Mouse (Mus musculus): Measurements from ENCODE around the gene Cybc1. TPM values are rescaled to one million over a fixed set of nuclear protein-coding genes. Genes with fewer than 3 reads are reported as not detected.

Gene Cybc1
- polyA plus RNA-seq, 1 experiment from 2014 or later: 35.7 TPM

Other genes with a start within 250 kb of the Cybc1 start
- 126 and 130 TPM in 2 replicates for gene Csnk1d, start 238.0 kb downstream of the Cybc1 start, polyA plus RNA-seq (2015; fragmentation: Nextera tagmentation; extraction: Ambion mirVana)
- 5.2 TPM in 1 of 2 replicates, not detected in the other for gene Cd7, start 189.9 kb downstream of the Cybc1 start, polyA plus RNA-seq (2015; fragmentation: Nextera tagmentation; extraction: Ambion mirVana)
- gene Sectm1b, start 165.8 kb downstream of the Cybc1 start, polyA plus RNA-seq (2015; fragmentation: Nextera tagmentation; extraction: Ambion mirVana): not detected in 2 replicates
- 0.98 TPM in 1 of 2 replicates, not detected in the other for gene Sectm1a, start 148.1 kb downstream of the Cybc1 start, polyA plus RNA-seq (2015; fragmentation: Nextera tagmentation; extraction: Ambion mirVana)
- not detected in 2 replicates for gene Tex19.2, start 110.6 kb downstream of the Cybc1 start, polyA plus RNA-seq (2015; fragmentation: Nextera tagmentation; extraction: Ambion mirVana)
- not detected in 2 replicates for gene Tex19.1, start 83.2 kb downstream of the Cybc1 start, polyA plus RNA-seq (2015; fragmentation: Nextera tagmentation; extraction: Ambion mirVana)
- 0.46 and 0.47 TPM in 2 replicates for gene Uts2r, start 69.1 kb downstream of the Cybc1 start, polyA plus RNA-seq (2015; fragmentation: Nextera tagmentation; extraction: Ambion mirVana)
- 28.9 and 35.1 TPM in 2 replicates for gene Hexdc, start 24.9 kb downstream of the Cybc1 start, polyA plus RNA-seq (2015; fragmentation: Nextera tagmentation; extraction: Ambion mirVana)
- 26.8 and 31.7 TPM in 2 replicates for gene Ogfod3, start 24.6 kb downstream of the Cybc1 start, polyA plus RNA-seq (2015; fragmentation: Nextera tagmentation; extraction: Ambion mirVana)
- 85.9 and 99.1 TPM in 2 replicates for gene Narf, start 7.9 kb upstream of the Cybc1 start, polyA plus RNA-seq (2015; fragmentation: Nextera tagmentation; extraction: Ambion mirVana)
- 11.4 and 12.8 TPM in 2 replicates for gene Foxk2, start 30.7 kb upstream of the Cybc1 start, polyA plus RNA-seq (2015; fragmentation: Nextera tagmentation; extraction: Ambion mirVana)
- gene Wdr45b, start 125.1 kb upstream of the Cybc1 start, polyA plus RNA-seq (2015; fragmentation: Nextera tagmentation; extraction: Ambion mirVana): 84.2 and 86.4 TPM in 2 replicates
- gene Rab40b, start 158.9 kb upstream of the Cybc1 start, polyA plus RNA-seq (2015; fragmentation: Nextera tagmentation; extraction: Ambion mirVana): 15.5 and 18.4 TPM in 2 replicates
- 9.7 and 9.9 TPM in 2 replicates for gene Fn3krp, start 192.1 kb upstream of the Cybc1 start, polyA plus RNA-seq (2015; fragmentation: Nextera tagmentation; extraction: Ambion mirVana)
- 6.7 and 9.5 TPM in 2 replicates for gene Fn3k, start 205.6 kb upstream of the Cybc1 start, polyA plus RNA-seq (2015; fragmentation: Nextera tagmentation; extraction: Ambion mirVana)
- 56.7 and 56.8 TPM in 2 replicates for gene Tbcd, start 222.6 kb upstream of the Cybc1 start, polyA plus RNA-seq (2015; fragmentation: Nextera tagmentation; extraction: Ambion mirVana)

Data from neural tube, embryonic 15.5 days (tissue).